Mouse (Mus musculus) hindbrain, postnatal 0 days (tissue): ENCODE measurements at regions not wholly inside any gene's neighbourhood (a gene's known extent, or its start where the extent isn't known, plus 50 kb on each side); places are given as distances from the start of the nearest gene placed in this dataset.

Experiments
- ATAC-seq: fragments of 200-750 bp; cut with Nextera tagmentation; 2 replicates; pipeline ENCODE4 v1.8.0; 2017; ENCODE audit warnings: mild to moderate bottlenecking, moderate TSS enrichment, moderate library complexity
- DNase-seq: peaks from one replicate; pipeline ENCODE4 v3.0.0-alpha.2; 2015; ENCODE audit warnings: low spot score
- H3K27ac ChIP-seq: fragments of 300-500 bp; sonication (generic); 2 replicates; pipeline ENCODE4 v1.5.1; 2014; ENCODE audit warnings: mild to moderate bottlenecking
- H3K27me3 ChIP-seq: fragments of 300-500 bp; sonication (generic); 2 replicates; pipeline ENCODE4 v1.6.1; 2014; ENCODE audit warnings: low read length, mixed read lengths; ENCODE audit not compliant: insufficient read depth
- H3K36me3 ChIP-seq: fragments of 300-500 bp; sonication (generic); 2 replicates; pipeline ENCODE4 v1.6.1; 2014; ENCODE audit warnings: low read length, mixed read lengths; ENCODE audit not compliant: insufficient read depth
- H3K4me1 ChIP-seq: fragments of 300-500 bp; sonication (generic); 2 replicates; pipeline ENCODE4 v1.6.1; 2014; ENCODE audit warnings: antibody characterized with exemption, low read length, mixed read lengths; ENCODE audit not compliant: insufficient read depth
- H3K4me2 ChIP-seq: fragments of 300-500 bp; sonication (generic); 2 replicates; pipeline ENCODE4 v1.6.1; 2014; ENCODE audit warnings: low read depth, mild to moderate bottlenecking, low read length, moderate library complexity, mixed read lengths
- H3K4me3 ChIP-seq: fragments of 300-500 bp; sonication (generic); 2 replicates; pipeline ENCODE4 v1.5.1; 2014; ENCODE audit warnings: low read length
- H3K9ac ChIP-seq: fragments of 300-500 bp; sonication (generic); replicated peaks from 2 replicates; pipeline ENCODE4 v1.6.1; 2014; ENCODE audit warnings: mild to moderate bottlenecking, low read length, moderate library complexity, mixed read lengths
- H3K9me3 ChIP-seq: fragments of 300-500 bp; sonication (generic); 2 replicates; pipeline ENCODE4 v1.6.1; 2016; ENCODE audit warnings: low read length, mixed read lengths
- CTCF ChIP-seq: IDR thresholded peaks from 2 replicates; pipeline ENCODE4 v1.5.1; 2016; ENCODE audit warnings: antibody characterized with exemption, control low read depth, low read depth
- WGBS: fragments of 180-500 bp; shearing (Covaris S2); extraction: QIAGEN DNeasy Blood & Tissue Kit; methylation state at CpG from one replicate; pipeline ENCODE4 v1.1.7; 2014; 5-methylcytosine and 5-hydroxymethylcytosine counted together

- no peak for DNase-seq
- WGBS = 80% methylated on average over 3 of the region's 3 CpGs
- Histone ChIP-seq H3K36me3 (no peaks in the 10 kb centered on the region), H3K4me3 (no peak overlapping the region), H3K9ac (no peak overlapping the region), H3K9me3 (no peaks in the 10 kb centered on the region), H3K4me1 (no peaks in the 10 kb centered on the region), H3K4me2 (no peak overlapping the region), H3K27me3 (no peaks in the 10 kb centered on the region), H3K27ac (no peak overlapping the region)
- ATAC-seq = no peak
- TF ChIP-seq CTCF = no peak
These were observed 246.1 kb downstream of the Hao1 start for GRCm38 (mm10) chr2:134308092-134308491.

- WGBS = 76% methylated on average over 2 of the region's 2 CpGs
- ATAC-seq = no peak
- no peaks in the 10 kb centered on the region for H3K36me3 ChIP-seq
- no peak for DNase-seq
- H3K27ac ChIP-seq = no peak overlapping the region
- H3K27me3 ChIP-seq = no peaks in the 10 kb centered on the region
- H3K4me3 ChIP-seq = no peak overlapping the region
- no peaks in the 10 kb centered on the region for H3K9me3 ChIP-seq
- TF ChIP-seq CTCF = no peak
- H3K4me2 ChIP-seq = no peak overlapping the region
- H3K9ac ChIP-seq = no peak overlapping the region
- no peaks in the 10 kb centered on the region for H3K4me1 ChIP-seq
These were observed 264.0 kb downstream of the Hao1 start for GRCm38 (mm10) chr2:134290126-134290691.

- 44% methylated on average over 3 of the region's 3 CpGs for WGBS
- Histone ChIP-seq H3K36me3 (no peaks in the 10 kb centered on the region), H3K4me3 (no peak overlapping the region), H3K27ac (no peak overlapping the region), H3K4me2 (no peak overlapping the region), H3K27me3 (no peaks in the 10 kb centered on the region), H3K4me1 (no peaks in the 10 kb centered on the region), H3K9me3 (no peaks in the 10 kb centered on the region), H3K9ac (no peak overlapping the region)
- ATAC-seq (no peak), DNase-seq (no peak)
- no peak for TF ChIP-seq CTCF
These were observed 278.3 kb downstream of the Hao1 start for GRCm38 (mm10) chr2:134275881-134276280.

GRCm38 (mm10) chr2:134268466-134268865, 285.7 kb downstream of the Hao1 start:
- WGBS = 35% methylated on average over 2 of the region's 2 CpGs
- Histone ChIP-seq H3K4me1 (no peaks in the 10 kb centered on the region), H3K36me3 (no peaks in the 10 kb centered on the region), H3K4me2 (no peak overlapping the region), H3K27ac (no peak overlapping the region), H3K4me3 (no peak overlapping the region), H3K9ac (no peak overlapping the region), H3K9me3 (no peaks in the 10 kb centered on the region), H3K27me3 (no peaks in the 10 kb centered on the region)
- no peak for ATAC-seq
- no peak for DNase-seq
- TF ChIP-seq CTCF = no peak
